Mouse (Mus musculus): ENCODE measurements around the gene Nectin2. TPM values are rescaled to one million over a fixed set of nuclear protein-coding genes. Genes with fewer than 3 reads are reported as not detected.

Nectin2 gene
- polyA plus RNA-seq, 1 experiment from 2014 or later: 131 TPM

Other genes starting within 250 kb of the Nectin2 start
- gene Bloc1s3, start 242.1 kb downstream of the Nectin2 start, polyA plus RNA-seq (2015; fragmentation: Nextera tagmentation; extraction: Ambion mirVana): 1.4 TPM in 2 replicates
- gene Trappc6a, start 242.1 kb downstream of the Nectin2 start, polyA plus RNA-seq (2015; fragmentation: Nextera tagmentation; extraction: Ambion mirVana): 104 and 111 TPM in 2 replicates
- gene Nkpd1, start 232.6 kb downstream of the Nectin2 start, polyA plus RNA-seq (2015; fragmentation: Nextera tagmentation; extraction: Ambion mirVana): 0.16 TPM in 1 of 2 replicates, not detected in the other
- gene Ppp1r37, start 187.4 kb downstream of the Nectin2 start, polyA plus RNA-seq (2015; fragmentation: Nextera tagmentation; extraction: Ambion mirVana): 18.3 and 21.4 TPM in 2 replicates
- 0.40 and 0.57 TPM in 2 replicates for gene Zfp296, start 173.2 kb downstream of the Nectin2 start, polyA plus RNA-seq (2015; fragmentation: Nextera tagmentation; extraction: Ambion mirVana)
- 156 and 170 TPM in 2 replicates for gene Gemin7, start 172.9 kb downstream of the Nectin2 start, polyA plus RNA-seq (2015; fragmentation: Nextera tagmentation; extraction: Ambion mirVana)
- gene Clasrp, start 146.0 kb downstream of the Nectin2 start, polyA plus RNA-seq (2015; fragmentation: Nextera tagmentation; extraction: Ambion mirVana): 41.4 and 43.5 TPM in 2 replicates
- 8.9 and 9.7 TPM in 2 replicates for gene Relb, start 121.0 kb downstream of the Nectin2 start, polyA plus RNA-seq (2015; fragmentation: Nextera tagmentation; extraction: Ambion mirVana)
- gene Clptm1, start 85.5 kb downstream of the Nectin2 start, polyA plus RNA-seq (2015; fragmentation: Nextera tagmentation; extraction: Ambion mirVana): 70.3 and 73.5 TPM in 2 replicates
- 3.3 and 20.9 TPM in 2 replicates for gene Apoc2, start 72.5 kb downstream of the Nectin2 start, polyA plus RNA-seq (2015; fragmentation: Nextera tagmentation; extraction: Ambion mirVana)
- gene Gm44805, start 69.1 kb downstream of the Nectin2 start, polyA plus RNA-seq (2015; fragmentation: Nextera tagmentation; extraction: Ambion mirVana): not detected in 2 replicates
- gene Apoc4, start 69.0 kb downstream of the Nectin2 start, polyA plus RNA-seq (2015; fragmentation: Nextera tagmentation; extraction: Ambion mirVana): 0.34 and 6.1 TPM in 2 replicates
- 28.4 and 34.9 TPM in 2 replicates for gene Apoc1, start 57.8 kb downstream of the Nectin2 start, polyA plus RNA-seq (2015; fragmentation: Nextera tagmentation; extraction: Ambion mirVana)
- 470 and 554 TPM in 2 replicates for gene Apoe, start 51.3 kb downstream of the Nectin2 start, polyA plus RNA-seq (2015; fragmentation: Nextera tagmentation; extraction: Ambion mirVana)
- gene Tomm40, start 35.0 kb downstream of the Nectin2 start, polyA plus RNA-seq (2015; fragmentation: Nextera tagmentation; extraction: Ambion mirVana): 82.0 and 87.4 TPM in 2 replicates
- 347 and 379 TPM in 2 replicates for gene Bcam, start 20.5 kb upstream of the Nectin2 start, polyA plus RNA-seq (2015; fragmentation: Nextera tagmentation; extraction: Ambion mirVana)
- gene Cblc, start 46.3 kb upstream of the Nectin2 start, polyA plus RNA-seq (2015; fragmentation: Nextera tagmentation; extraction: Ambion mirVana): 17.8 and 18.8 TPM in 2 replicates
- 5.4 and 5.7 TPM in 2 replicates for gene Bcl3, start 72.3 kb upstream of the Nectin2 start, polyA plus RNA-seq (2015; fragmentation: Nextera tagmentation; extraction: Ambion mirVana)
- 0.15 TPM in 1 of 2 replicates, not detected in the other for gene Gm19345, start 101.5 kb upstream of the Nectin2 start, polyA plus RNA-seq (2015; fragmentation: Nextera tagmentation; extraction: Ambion mirVana)
- not detected in 2 replicates for gene Ceacam16, start 110.8 kb upstream of the Nectin2 start, polyA plus RNA-seq (2015; fragmentation: Nextera tagmentation; extraction: Ambion mirVana)
- gene Ceacam19, start 137.5 kb upstream of the Nectin2 start, polyA plus RNA-seq (2015; fragmentation: Nextera tagmentation; extraction: Ambion mirVana): 0.06 TPM in 1 of 2 replicates, not detected in the other
- gene Pvr, start 170.7 kb upstream of the Nectin2 start, polyA plus RNA-seq (2015; fragmentation: Nextera tagmentation; extraction: Ambion mirVana): 23.9 and 26.1 TPM in 2 replicates
- 1.8 and 2.3 TPM in 2 replicates for gene Igsf23, start 200.3 kb upstream of the Nectin2 start, polyA plus RNA-seq (2015; fragmentation: Nextera tagmentation; extraction: Ambion mirVana)
- not detected in 2 replicates for gene Ceacam20, start 214.9 kb upstream of the Nectin2 start, polyA plus RNA-seq (2015; fragmentation: Nextera tagmentation; extraction: Ambion mirVana)
- gene Nlrp9b, start 241.0 kb upstream of the Nectin2 start, polyA plus RNA-seq (2015; fragmentation: Nextera tagmentation; extraction: Ambion mirVana): not detected in 2 replicates